In the genomic region with DNA sequence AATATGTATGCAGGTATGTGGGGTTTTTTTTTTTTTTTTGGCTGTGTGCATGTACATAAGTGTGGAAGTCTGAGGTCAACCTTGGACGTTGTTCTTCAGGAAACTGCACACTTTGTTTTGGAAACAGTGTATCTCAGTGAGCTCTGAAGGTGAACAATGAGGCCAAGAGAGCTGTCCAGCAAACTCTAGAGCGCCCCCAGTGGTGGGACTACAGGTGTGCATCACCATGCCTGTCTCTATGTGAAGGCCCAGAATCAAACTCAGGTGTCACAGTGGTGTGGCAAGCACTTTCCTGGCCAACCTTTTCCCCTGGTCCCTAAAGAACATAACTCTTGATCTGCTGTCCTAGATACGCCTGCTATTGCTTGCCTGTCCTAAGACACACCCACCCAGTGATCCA, we compare ENCODE assay signal across 10 mouse cellular contexts. TPM values are rescaled to one million over a fixed set of nuclear protein-coding genes. Genes with fewer than 3 reads are reported as not detected.
DNase-seq lines count a peak whose midpoint lies in the region; ATAC-seq lines count a peak whose summit lies in the region.
"Had no signal": no experiment of that assay in that cellular context is flagged by ENCODE, and none has a peak within 500 bp of the region (broad histone marks: within the 10 kb centered on the region; RNA-seq: fewer than 3 reads in every experiment).

No protein-coding gene starts in this region.

- H3K4me1 ChIP-seq in embryonic facial prominence, embryonic 10.5 days: no peaks in the 10 kb centered on the region
- 0 out of 2 replicates have a peak, but pooled peaks cover 4% of the 10 kb centered on the region for H3K4me1 ChIP-seq in midbrain, embryonic 13.5 days (replicated peaks)
- H3K4me1 ChIP-seq: heart, embryonic 12.5 days had no signal

- DNase-seq in heart, postnatal 4 days: peak; percentile 48
- no peak for DNase-seq in heart, postnatal 25 days (ENCODE audit: low spot score)
- peak; percentile 13 for DNase-seq in thymus, postnatal 0 days (ENCODE audit: low spot score)
- DNase-seq in thymus, adult 18-20 months: no peak
- peak; percentile 38 for DNase-seq in embryonic facial prominence, embryonic 10.5 days (ENCODE audit: low spot score)
- DNase-seq in thymus, postnatal 25 days: peak; percentile 9
- DNase-seq in gastrocnemius, adult 8-10 months (ENCODE audit: low spot score in 2 of 2): no peak

- intact Hi-C loops in heart, postnatal 25 days (cut with DNase I): no loop called here

- ATAC-seq in midbrain, embryonic 13.5 days: no peak

- 34% methylated on average over 3 of the region's 3 CpGs for WGBS in embryonic facial prominence, embryonic 10.5 days
- 31% methylated on average over 3 of the region's 3 CpGs for WGBS in midbrain, embryonic 13.5 days

- H3K27me3 ChIP-seq in embryonic facial prominence, embryonic 10.5 days (replicated peaks; ENCODE audit: low read depth, poor library complexity, severe bottlenecking): no peaks in the 10 kb centered on the region
- no peaks in the 10 kb centered on the region for H3K27me3 ChIP-seq in midbrain, embryonic 13.5 days
- H3K27me3 ChIP-seq: heart, embryonic 12.5 days had no signal

- H3K4me2 ChIP-seq in midbrain, embryonic 13.5 days (replicated peaks): no peak overlapping the region
- H3K4me2 ChIP-seq: heart, embryonic 12.5 days had no signal

- H3K9me3 ChIP-seq in embryonic facial prominence, embryonic 10.5 days: no peaks in the 10 kb centered on the region
- no peaks in the 10 kb centered on the region for H3K9me3 ChIP-seq in midbrain, embryonic 13.5 days
- H3K9me3 ChIP-seq: heart, embryonic 12.5 days had no signal

- no peaks in the 10 kb centered on the region for H3K36me3 ChIP-seq in embryonic facial prominence, embryonic 10.5 days (replicated peaks)
- no peaks in the 10 kb centered on the region for H3K36me3 ChIP-seq in midbrain, embryonic 13.5 days
- H3K36me3 ChIP-seq: heart, embryonic 12.5 days had no signal

- no peak overlapping the region for H3K4me3 ChIP-seq in embryonic facial prominence, embryonic 10.5 days
- H3K4me3 ChIP-seq in midbrain, embryonic 13.5 days (replicated peaks): no peak overlapping the region
- H3K4me3 ChIP-seq: heart, embryonic 12.5 days had no signal

- no peak overlapping the region for H3K9ac ChIP-seq in midbrain, embryonic 13.5 days (replicated peaks)
- H3K9ac ChIP-seq: heart, embryonic 12.5 days had no signal

- H3K27ac ChIP-seq in embryonic facial prominence, embryonic 10.5 days (replicated peaks): no peak overlapping the region
- no peak overlapping the region for H3K27ac ChIP-seq in midbrain, embryonic 13.5 days
- H3K27ac ChIP-seq: macrophage had no signal

RNA-seq across cellular contexts. Expression of a gene that starts 45.0 kb away (rescaled TPM):
- 10 to 100 TPM; 57.3 to 61.7 TPM for total RNA-seq in heart, postnatal 4 days (2021)
- total RNA-seq in heart, postnatal 25 days (2021): 10 to 100 TPM; 24.7 to 24.8 TPM
- polyA plus RNA-seq in thymus, postnatal 0 days (2015; fragmentation: Nextera tagmentation; extraction: Ambion mirVana): 42.6 and 46.8 TPM in 2 replicates
- 114 and 116 TPM in 2 replicates for polyA plus RNA-seq in embryonic facial prominence, embryonic 10.5 days (2016; fragmentation: Nextera tagmentation; extraction: Ambion mirVana)
- 49.4 and 54.8 TPM in 2 replicates for polyA plus RNA-seq in midbrain, embryonic 13.5 days (2015; fragmentation: Nextera tagmentation; extraction: Ambion mirVana)
- total RNA-seq in gastrocnemius, adult 8-10 months (2022): 1 to 10 TPM; 3.0 to 5.1 (median 4.1) TPM

Comparison
In these comparisons a context has a peak if more than half of its experiments do, and no peak if none do; other contexts are left out.
1. DNase-seq: peak in heart, postnatal 4 days (single experiment), thymus, postnatal 0 days (single experiment), embryonic facial prominence, embryonic 10.5 days (single experiment) and thymus, postnatal 25 days (single experiment); none in heart, postnatal 25 days (single experiment), thymus, adult 18-20 months (0 of 2) and gastrocnemius, adult 8-10 months (0 of 2).
2. RNA of a gene that starts 45.0 kb away (total RNA-seq): 57.3 to 61.7 TPM in heart, postnatal 4 days and 24.7 to 24.8 TPM in heart, postnatal 25 days; 3.0 to 5.1 TPM in gastrocnemius, adult 8-10 months; every median in the first group is over 4 times any median in the second.